Mouse (Mus musculus) MEL (cell line): ENCODE results near the gene Ddx49.

Experiments used
- GATA1 ChIP-seq: IDR thresholded peaks from 2 replicates; pipeline ENCODE4 v1.6.1; 2011; ENCODE audit warnings: low read depth, low read length, improper control_type of control experiment
- SMC3 ChIP-seq: IDR thresholded peaks from 2 replicates; pipeline ENCODE4 v1.6.1; 2011; ENCODE audit warnings: low read depth, low read length, improper control_type of control experiment

GRCm38 (mm10) chr8:70276476-70276875 lies 25.8 kb downstream of the Ddx49 start:
- TF ChIP-seq SMC3: no peak
- no peak for TF ChIP-seq GATA1
